Mouse (Mus musculus) heart, embryonic 15.5 days (tissue): Measurements from ENCODE around the gene Fam120a. TPM values are rescaled to one million over a fixed set of nuclear protein-coding genes. Genes with fewer than 3 reads are reported as not detected.
A peak's percentile ranks its signal among the peaks of the same experiment; 100 is the strongest.

Experiments
- ATAC-seq: fragments of 200-750 bp; cut with Nextera tagmentation; replicated peaks from 2 replicates; pipeline ENCODE4 v1.8.0; 2017; ENCODE audit warnings: low read depth, moderate TSS enrichment; ENCODE audit not compliant: insufficient number of reproducible peaks, insufficient read depth, low FRiP score
- H3K27ac ChIP-seq: fragments of 300-500 bp; sonication (generic); 2 replicates; pipeline ENCODE4 v1.5.1; 2015; ENCODE audit warnings: mild to moderate bottlenecking, inconsistent platforms
- H3K27me3 ChIP-seq: fragments of 300-500 bp; sonication (generic); 2 replicates; pipeline ENCODE4 v1.6.1; 2015; ENCODE audit warnings: inconsistent platforms
- H3K36me3 ChIP-seq: fragments of 300-500 bp; sonication (generic); 2 replicates; pipeline ENCODE4 v1.6.1; 2015; ENCODE audit warnings: mild to moderate bottlenecking, inconsistent platforms
- H3K4me1 ChIP-seq: fragments of 300-500 bp; sonication (generic); replicated peaks from 2 replicates; pipeline ENCODE4 v1.6.1; 2015; ENCODE audit warnings: inconsistent platforms
- H3K4me2 ChIP-seq: fragments of 300-500 bp; sonication (generic); 2 replicates; pipeline ENCODE4 v1.6.1; 2015; ENCODE audit warnings: inconsistent platforms, mild to moderate bottlenecking, moderate library complexity
- H3K4me3 ChIP-seq: fragments of 300-500 bp; sonication (generic); 2 replicates; pipeline ENCODE4 v1.5.1; 2015; ENCODE audit warnings: mild to moderate bottlenecking, inconsistent platforms
- H3K9ac ChIP-seq: fragments of 300-500 bp; sonication (generic); 2 replicates; pipeline ENCODE4 v1.6.1; 2015; ENCODE audit warnings: mild to moderate bottlenecking, inconsistent platforms
- H3K9me3 ChIP-seq: fragments of 300-500 bp; sonication (generic); replicated peaks from 2 replicates; pipeline ENCODE4 v1.6.1; 2016; ENCODE audit warnings: inconsistent platforms
- WGBS: fragments of 180-500 bp; shearing (Covaris S2); methylation state at CpG from one replicate; pipeline ENCODE4 v1.1.7; 2015; ENCODE audit warnings: mixed read lengths; 5-methylcytosine and 5-hydroxymethylcytosine counted together
- polyA plus RNA-seq: library from polyadenylated mRNA; unstranded; fragments of >200 nt; fragmentation: Nextera tagmentation; extraction: Ambion mirVana; gene quantifications from 2 replicates; pipeline ENCODE4 v1.2.1, GENCODE M21; 2015

The Fam120a gene
- 16.9 and 18.1 TPM in 2 replicates for polyA plus RNA-seq

- H3K9ac ChIP-seq, result peak within 1 kb of the TSS; percentile 93
- under 1% methylated on average over 107 of the region's 116 CpGs for WGBS
- H3K36me3 ChIP-seq, result no peaks in the 10 kb centered on the region; the same call in 1 of the 2 replicates
- peak within 1 kb of the TSS; percentile 99 for H3K27ac ChIP-seq
- peak; percentile 89 for ATAC-seq
- no peaks in the 10 kb centered on the region for H3K27me3 ChIP-seq
- peak within 1 kb of the TSS; percentile 88 for H3K4me3 ChIP-seq
- H3K4me2 ChIP-seq, result peak within 1 kb of the TSS; percentile 87
- H3K4me1 ChIP-seq, result peaks cover 34% of the 10 kb centered on the region
- no peaks in the 10 kb centered on the region for H3K9me3 ChIP-seq
Observed at GRCm38 (mm10) chr13:48967956-48968749, at the start of gene Fam120a. Gene Fam120a, minus strand, starts transcription at chr13:48968017.

GRCm38 (mm10) chr13:49017375-49017774, 49.6 kb upstream of the Fam120a start:
- ATAC-seq, result no peak
- WGBS, result 92% methylated on average over 1 of the region's 1 CpGs
- H3K27me3 ChIP-seq, result no peaks in the 10 kb centered on the region

GRCm38 (mm10) chr13:49016311-49016761, 48.5 kb upstream of the Fam120a start:
- H3K9ac ChIP-seq, result no peak overlapping the region
- 4% methylated on average over 16 of the region's 16 CpGs for WGBS
- ATAC-seq, result peak; percentile 83

More at GRCm38 (mm10) chr13:49017375-49017774, 49.6 kb upstream of the Fam120a start:
- H3K9ac ChIP-seq, result no peak overlapping the region
- peaks cover 3% of the 10 kb centered on the region; the same call in 1 of the 2 replicates for H3K36me3 ChIP-seq
- no peak overlapping the region for H3K4me2 ChIP-seq
- H3K27ac ChIP-seq, result no peak overlapping the region
- peaks cover 20% of the 10 kb centered on the region for H3K4me1 ChIP-seq
- no peak overlapping the region for H3K4me3 ChIP-seq
- H3K9me3 ChIP-seq, result peaks cover 3% of the 10 kb centered on the region; the same call in 1 of the 2 replicates

GRCm38 (mm10) chr13:49015366-49016306, 47.8 kb upstream of the Fam120a start:
- Histone ChIP-seq H3K27ac (peak overlapping the region; percentile 58), H3K9ac (0 out of 2 replicates have a peak overlapping the region, but pooled peaks have one; percentile 33), H3K4me1 (peaks cover 20% of the 10 kb centered on the region), H3K4me3 (peak overlapping the region; percentile 24), H3K4me2 (peak overlapping the region; percentile 58), H3K36me3 (peaks cover 3% of the 10 kb centered on the region; the same call in 1 of the 2 replicates), H3K27me3 (no peaks in the 10 kb centered on the region), H3K9me3 (peaks cover 3% of the 10 kb centered on the region; the same call in 1 of the 2 replicates)
- peak; percentile 50; the same call in 1 of the 2 replicates for ATAC-seq
- WGBS, result 8% methylated on average over 30 of the region's 30 CpGs

More at GRCm38 (mm10) chr13:49016311-49016761, 48.5 kb upstream of the Fam120a start:
- Histone ChIP-seq H3K27me3 (no peaks in the 10 kb centered on the region), H3K27ac (peak overlapping the region; percentile 58), H3K4me3 (peak overlapping the region; percentile 24), H3K36me3 (peaks cover 3% of the 10 kb centered on the region; the same call in 1 of the 2 replicates), H3K4me2 (peak overlapping the region; percentile 58), H3K9me3 (peaks cover 3% of the 10 kb centered on the region; the same call in 1 of the 2 replicates), H3K4me1 (peaks cover 20% of the 10 kb centered on the region)

- H3K27me3 ChIP-seq, result no peaks in the 10 kb centered on the region
- H3K9me3 ChIP-seq, result peaks cover 3% of the 10 kb centered on the region; the same call in 1 of the 2 replicates
- no peak for ATAC-seq
- WGBS, result 56% methylated on average over 5 of the region's 5 CpGs
- H3K27ac ChIP-seq, result no peak overlapping the region
- peaks cover 17% of the 10 kb centered on the region for H3K4me1 ChIP-seq
- no peak overlapping the region for H3K4me2 ChIP-seq
- no peak overlapping the region for H3K4me3 ChIP-seq
- H3K9ac ChIP-seq, result no peak overlapping the region
- peaks cover 3% of the 10 kb centered on the region; the same call in 1 of the 2 replicates for H3K36me3 ChIP-seq
Observed at GRCm38 (mm10) chr13:49013206-49013794, 45.5 kb upstream of the Fam120a start.

GRCm38 (mm10) chr13:49001691-49002090, 33.9 kb upstream of the Fam120a start:
- no peak for ATAC-seq
- 43% methylated on average over 3 of the region's 3 CpGs for WGBS
- H3K4me1 ChIP-seq, result 0 out of 2 replicates have a peak, but pooled peaks cover 2% of the 10 kb centered on the region

GRCm38 (mm10) chr13:48998591-48998990, 30.8 kb upstream of the Fam120a start:
- no peak overlapping the region for H3K4me2 ChIP-seq
- no peak overlapping the region for H3K4me3 ChIP-seq
- H3K4me1 ChIP-seq, result 0 out of 2 replicates have a peak, but pooled peaks cover 2% of the 10 kb centered on the region
- H3K27me3 ChIP-seq, result no peaks in the 10 kb centered on the region
- no peak overlapping the region for H3K27ac ChIP-seq
- ATAC-seq, result no peak
- 12% methylated on average over 6 of the region's 6 CpGs for WGBS
- no peaks in the 10 kb centered on the region for H3K36me3 ChIP-seq
- no peaks in the 10 kb centered on the region for H3K9me3 ChIP-seq
- no peak overlapping the region for H3K9ac ChIP-seq

More at GRCm38 (mm10) chr13:49001691-49002090, 33.9 kb upstream of the Fam120a start:
- Histone ChIP-seq H3K9me3 (no peaks in the 10 kb centered on the region), H3K4me2 (no peak overlapping the region), H3K36me3 (no peaks in the 10 kb centered on the region), H3K27ac (no peak overlapping the region), H3K9ac (no peak overlapping the region), H3K4me3 (no peak overlapping the region), H3K27me3 (no peaks in the 10 kb centered on the region)

- Histone ChIP-seq H3K36me3 (no peaks in the 10 kb centered on the region), H3K4me1 (0 out of 2 replicates have a peak, but pooled peaks cover 2% of the 10 kb centered on the region), H3K4me3 (no peak overlapping the region), H3K9ac (no peak overlapping the region), H3K4me2 (no peak overlapping the region), H3K27ac (no peak overlapping the region), H3K27me3 (no peaks in the 10 kb centered on the region), H3K9me3 (no peaks in the 10 kb centered on the region)
- ATAC-seq, result no peak
- WGBS, result 83% methylated on average over 4 of the region's 4 CpGs
Observed at GRCm38 (mm10) chr13:48996731-48997130, 28.9 kb upstream of the Fam120a start.

- 36% methylated on average over 3 of the region's 3 CpGs for WGBS
- no peak overlapping the region for H3K27ac ChIP-seq
- no peak for ATAC-seq
Observed at GRCm38 (mm10) chr13:48994903-48995302, 27.1 kb upstream of the Fam120a start.

GRCm38 (mm10) chr13:48992914-48993313, 25.1 kb upstream of the Fam120a start:
- no peak overlapping the region for H3K9ac ChIP-seq
- H3K27me3 ChIP-seq, result no peaks in the 10 kb centered on the region
- H3K4me2 ChIP-seq, result no peak overlapping the region
- H3K27ac ChIP-seq, result no peak overlapping the region
- H3K9me3 ChIP-seq, result no peaks in the 10 kb centered on the region
- no peak overlapping the region for H3K4me3 ChIP-seq
- no peaks in the 10 kb centered on the region for H3K36me3 ChIP-seq
- H3K4me1 ChIP-seq, result 0 out of 2 replicates have a peak, but pooled peaks cover 4% of the 10 kb centered on the region
- no peak for ATAC-seq

More at GRCm38 (mm10) chr13:48994903-48995302, 27.1 kb upstream of the Fam120a start:
- no peaks in the 10 kb centered on the region for H3K9me3 ChIP-seq
- H3K4me3 ChIP-seq, result no peak overlapping the region
- H3K27me3 ChIP-seq, result no peaks in the 10 kb centered on the region
- H3K4me2 ChIP-seq, result no peak overlapping the region
- H3K4me1 ChIP-seq, result 0 out of 2 replicates have a peak, but pooled peaks cover 6% of the 10 kb centered on the region
- H3K9ac ChIP-seq, result no peak overlapping the region
- H3K36me3 ChIP-seq, result no peaks in the 10 kb centered on the region
